Mouse (Mus musculus): ENCODE results near the gene Cdk2ap2. TPM values are rescaled to one million over a fixed set of nuclear protein-coding genes. Genes with fewer than 3 reads are reported as not detected.

Cdk2ap2 gene
- polyA plus RNA-seq, 1 experiment from 2014 or later, result 134 TPM

DNA sequence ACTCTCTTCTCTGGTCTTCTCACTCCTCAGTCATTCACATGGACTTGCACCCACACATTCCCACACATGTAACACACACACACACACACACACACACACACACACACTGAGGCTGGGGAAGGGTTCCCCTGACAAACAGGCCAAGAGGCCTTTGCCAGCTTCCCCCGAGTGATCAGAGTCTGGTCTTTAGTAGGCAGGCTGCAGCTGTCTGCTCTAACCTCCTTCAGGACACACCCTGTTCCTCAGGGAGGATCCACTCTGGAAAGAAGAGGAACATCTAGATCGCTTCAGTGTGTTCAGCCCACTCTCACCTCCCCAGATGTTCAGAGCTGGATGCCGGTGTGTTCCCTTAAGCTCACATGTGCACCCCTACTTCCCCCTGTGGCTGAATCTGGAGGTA, 2.6 kb upstream of the Cdk2ap2 start:
- H3K4me1 ChIP-seq (replicated peaks; ENCODE audit: control insufficient read depth, insufficient read depth), result peaks cover 12% of the 10 kb centered on the region
- no peaks in the 10 kb centered on the region for H3K36me3 ChIP-seq (ENCODE audit: control insufficient read depth, insufficient read depth, low read length)
- H3K27ac ChIP-seq (replicated peaks), result no peak overlapping the region
- ATAC-seq (ENCODE audit: low FRiP score, low TSS enrichment), result no peak
- TF ChIP-seq EP300 (optimal IDR thresholded peaks at IDR 0.05) (no peak), CTCF (IDR thresholded peaks at IDR 0.05; ENCODE audit: low read depth) (no peak)
- H3K27me3 ChIP-seq (ENCODE audit: control insufficient read depth, insufficient read depth, low read length), result no peaks in the 10 kb centered on the region
- no peak overlapping the region for H3K4me3 ChIP-seq (ENCODE audit: low read depth, low read length)
- H3K9me3 ChIP-seq (ENCODE audit: control insufficient read depth, low read length), result no peaks in the 10 kb centered on the region
- WGBS, result 56% methylated on average over 3 of the region's 3 CpGs
- no peak overlapping the region for H3K9ac ChIP-seq (ENCODE audit: low read length)
- H3K4me2 ChIP-seq (replicated peaks; ENCODE audit: low read depth), result no peak overlapping the region
- DNase-seq (ENCODE audit: low spot score), result no peak

- H3K27me3 ChIP-seq (ENCODE audit: control insufficient read depth, insufficient read depth, low read length), result no peaks in the 10 kb centered on the region
- peaks cover 16% of the 10 kb centered on the region for H3K4me1 ChIP-seq (replicated peaks; ENCODE audit: control insufficient read depth, insufficient read depth)
- no peak overlapping the region for H3K27ac ChIP-seq (replicated peaks)
- no peak for DNase-seq (ENCODE audit: low spot score)
- no peak overlapping the region for H3K4me3 ChIP-seq (ENCODE audit: low read depth, low read length)
- WGBS, result 76% methylated on average over 5 of the region's 5 CpGs
- no peak for ATAC-seq (ENCODE audit: low FRiP score, low TSS enrichment)
- H3K4me2 ChIP-seq (replicated peaks; ENCODE audit: low read depth), result no peak overlapping the region
- no peaks in the 10 kb centered on the region for H3K36me3 ChIP-seq (ENCODE audit: control insufficient read depth, insufficient read depth, low read length)
- TF ChIP-seq EP300 (optimal IDR thresholded peaks at IDR 0.05) (no peak), CTCF (IDR thresholded peaks at IDR 0.05; ENCODE audit: low read depth) (no peak)
- H3K9me3 ChIP-seq (ENCODE audit: control insufficient read depth, low read length), result no peaks in the 10 kb centered on the region
- no peak overlapping the region for H3K9ac ChIP-seq (ENCODE audit: low read length)
Measured at GRCm38 (mm10) chr19:4094774-4095303, 2.1 kb upstream of the Cdk2ap2 start.

DNA sequence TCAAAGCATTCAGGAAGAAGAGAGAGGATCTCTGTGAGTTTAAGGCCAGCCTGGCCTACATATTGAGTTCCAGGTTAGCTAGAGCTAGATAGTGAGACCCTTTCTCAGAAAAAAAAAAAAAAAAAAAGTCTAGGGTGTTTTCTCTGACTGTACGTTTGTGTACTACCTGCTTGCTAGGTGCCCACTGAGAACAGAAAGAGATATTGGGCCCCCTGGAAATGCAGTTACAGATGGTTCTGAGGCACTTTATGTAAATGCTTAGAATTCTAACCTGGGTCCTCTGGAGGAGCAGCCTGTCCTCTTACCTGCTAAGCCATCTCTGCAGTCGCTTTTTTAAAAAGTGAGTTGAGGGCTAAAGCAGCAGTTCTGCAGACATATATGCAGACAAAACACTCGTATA, 1.2 kb upstream of the Cdk2ap2 start:
- Histone ChIP-seq H3K9ac (ENCODE audit: low read length) (no peak overlapping the region), H3K27ac (replicated peaks) (no peak overlapping the region), H3K4me2 (replicated peaks; ENCODE audit: low read depth) (no peak overlapping the region), H3K4me1 (replicated peaks; ENCODE audit: control insufficient read depth, insufficient read depth) (peaks cover 16% of the 10 kb centered on the region), H3K27me3 (ENCODE audit: control insufficient read depth, insufficient read depth, low read length) (no peaks in the 10 kb centered on the region), H3K36me3 (ENCODE audit: control insufficient read depth, insufficient read depth, low read length) (no peaks in the 10 kb centered on the region), H3K4me3 (ENCODE audit: low read depth, low read length) (no peak overlapping the region), H3K9me3 (ENCODE audit: control insufficient read depth, low read length) (no peaks in the 10 kb centered on the region)
- DNase-seq (ENCODE audit: low spot score) (no peak), ATAC-seq (ENCODE audit: low FRiP score, low TSS enrichment) (no peak)
- no peak for TF ChIP-seq EP300 (optimal IDR thresholded peaks at IDR 0.05)
- TF ChIP-seq CTCF (IDR thresholded peaks at IDR 0.05; ENCODE audit: low read depth), result no peak
- 57% methylated on average over 3 of the region's 3 CpGs for WGBS

- peak; percentile 53 for ATAC-seq (ENCODE audit: low FRiP score, low TSS enrichment)
- H3K4me1 ChIP-seq (replicated peaks; ENCODE audit: control insufficient read depth, insufficient read depth), result peaks cover 16% of the 10 kb centered on the region
Measured at GRCm38 (mm10) chr19:4097441-4097825, 451 bp downstream of the Cdk2ap2 start.

DNA sequence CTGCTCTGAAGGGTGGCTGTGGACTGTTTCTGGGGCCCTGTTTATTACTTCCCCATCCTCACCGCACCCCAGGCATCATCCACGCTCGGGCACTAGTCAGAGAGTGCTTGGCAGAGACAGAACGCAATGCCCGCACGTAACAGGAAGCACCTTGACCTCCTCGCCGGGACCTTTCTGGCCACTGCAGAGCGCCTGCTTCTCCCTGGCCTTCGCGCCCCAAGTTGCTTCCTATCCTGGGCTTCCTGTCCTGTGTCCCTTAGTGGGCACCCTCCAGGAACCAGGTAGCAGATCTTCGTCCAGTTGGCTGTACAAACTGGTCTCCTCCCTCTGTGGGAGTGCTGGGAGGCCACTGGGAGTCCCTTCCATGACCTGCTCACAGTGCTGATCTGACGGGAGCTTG, 1.4 kb downstream of the Cdk2ap2 start:
- Histone ChIP-seq H3K9ac (ENCODE audit: low read length) (no peak overlapping the region), H3K4me1 (replicated peaks; ENCODE audit: control insufficient read depth, insufficient read depth) (peaks cover 16% of the 10 kb centered on the region), H3K4me3 (ENCODE audit: low read depth, low read length) (no peak overlapping the region), H3K9me3 (ENCODE audit: control insufficient read depth, low read length) (no peaks in the 10 kb centered on the region), H3K27me3 (ENCODE audit: control insufficient read depth, insufficient read depth, low read length) (no peaks in the 10 kb centered on the region), H3K4me2 (replicated peaks; ENCODE audit: low read depth) (0 out of 2 replicates have a peak overlapping the region, but pooled peaks have one; percentile 56), H3K27ac (replicated peaks) (no peak overlapping the region; the same call in 1 of the 2 replicates), H3K36me3 (ENCODE audit: control insufficient read depth, insufficient read depth, low read length) (no peaks in the 10 kb centered on the region)
- TF ChIP-seq EP300 (optimal IDR thresholded peaks at IDR 0.05) (no peak), CTCF (IDR thresholded peaks at IDR 0.05; ENCODE audit: low read depth) (no peak)
- DNase-seq (ENCODE audit: low spot score) (no peak), ATAC-seq (ENCODE audit: low FRiP score, low TSS enrichment) (no peak)
- WGBS, result 83% methylated on average over 13 of the region's 13 CpGs

More at GRCm38 (mm10) chr19:4097441-4097825, 451 bp downstream of the Cdk2ap2 start:
- H3K4me2 ChIP-seq (replicated peaks; ENCODE audit: low read depth), result peak overlapping the region; percentile 56
- H3K9me3 ChIP-seq (ENCODE audit: control insufficient read depth, low read length), result no peaks in the 10 kb centered on the region
- H3K27ac ChIP-seq (replicated peaks), result peak overlapping the region; percentile 88
- peak; percentile 88 for DNase-seq (ENCODE audit: low spot score)
- no peaks in the 10 kb centered on the region for H3K36me3 ChIP-seq (ENCODE audit: control insufficient read depth, insufficient read depth, low read length)
- WGBS, result under 1% methylated on average over 21 of the region's 21 CpGs
- peak overlapping the region; percentile 53 for H3K9ac ChIP-seq (ENCODE audit: low read length)
- H3K27me3 ChIP-seq (ENCODE audit: control insufficient read depth, insufficient read depth, low read length), result no peaks in the 10 kb centered on the region
- peak overlapping the region; percentile 59 for H3K4me3 ChIP-seq (ENCODE audit: low read depth, low read length)
- TF ChIP-seq CTCF (IDR thresholded peaks at IDR 0.05; ENCODE audit: low read depth) (no peak; the same call in 1 of the 2 replicates), EP300 (optimal IDR thresholded peaks at IDR 0.05) (no peak)

- DNase-seq (ENCODE audit: low spot score) (peak; percentile 96), ATAC-seq (ENCODE audit: low FRiP score, low TSS enrichment) (peak; percentile 25)
- Histone ChIP-seq H3K36me3 (ENCODE audit: control insufficient read depth, insufficient read depth, low read length) (no peaks in the 10 kb centered on the region), H3K27ac (replicated peaks) (peak overlapping the region; percentile 30), H3K4me1 (replicated peaks; ENCODE audit: control insufficient read depth, insufficient read depth) (peaks cover 16% of the 10 kb centered on the region), H3K9me3 (ENCODE audit: control insufficient read depth, low read length) (no peaks in the 10 kb centered on the region), H3K4me2 (replicated peaks; ENCODE audit: low read depth) (peak overlapping the region; percentile 88), H3K4me3 (ENCODE audit: low read depth, low read length) (0 out of 2 replicates have a peak overlapping the region, but pooled peaks have one; percentile 6), H3K27me3 (ENCODE audit: control insufficient read depth, insufficient read depth, low read length) (no peaks in the 10 kb centered on the region), H3K9ac (ENCODE audit: low read length) (no peak overlapping the region)
- 10% methylated on average over 9 of the region's 9 CpGs for WGBS
- TF ChIP-seq EP300 (optimal IDR thresholded peaks at IDR 0.05) (no peak), CTCF (IDR thresholded peaks at IDR 0.05; ENCODE audit: low read depth) (peak; percentile 99)
Measured at GRCm38 (mm10) chr19:4099056-4099455, 2.1 kb downstream of the Cdk2ap2 start.
